Mouse (Mus musculus): ENCODE data around the gene Il12rb1. TPM values are rescaled to one million over a fixed set of nuclear protein-coding genes. Genes with fewer than 3 reads are reported as not detected.
"Not testable (repeated sequence)": the region's sequence is repeated elsewhere in the genome, so short reads cannot be mapped to it uniquely, and the experiment has no call there.

Il12rb1 gene
- polyA plus RNA-seq, 1 experiment from 2014 or later: 0.22 TPM

DNA sequence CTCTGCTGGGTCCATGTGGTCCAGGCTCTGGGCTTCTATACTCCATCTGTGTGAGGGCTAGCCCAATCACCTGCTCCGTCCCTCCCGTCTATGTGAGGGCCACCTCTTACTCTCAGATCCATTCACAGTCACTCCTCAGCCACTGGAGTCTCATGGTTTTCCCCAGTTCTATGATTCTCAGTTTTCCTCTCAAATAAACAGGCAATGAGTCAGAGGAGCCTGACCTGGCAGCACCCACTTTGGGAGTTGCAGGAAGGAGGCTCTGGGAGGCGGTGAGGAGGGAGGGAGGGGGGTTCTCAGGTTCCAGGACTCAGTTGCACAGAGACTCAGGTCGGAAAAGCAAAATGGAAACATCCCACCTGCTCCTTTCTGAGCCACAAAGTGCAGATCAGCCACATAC is 4.6 kb downstream of the Il12rb1 start:
- ATAC-seq (ENCODE audit: insufficient read depth): no peak
- H3K27me3 ChIP-seq: peaks cover 60% of the 10 kb centered on the region
- no peak overlapping the region for H3K4me2 ChIP-seq
- H3K9ac ChIP-seq: no peak overlapping the region
- H3K4me3 ChIP-seq (replicated peaks): no peak overlapping the region
- 53% methylated on average over 4 of the region's 4 CpGs for WGBS (ENCODE audit: insufficient replicate concordance)
- no peaks in the 10 kb centered on the region for H3K9me3 ChIP-seq (replicated peaks)
- peaks cover 23% of the 10 kb centered on the region for H3K4me1 ChIP-seq (replicated peaks)
- no peak overlapping the region for H3K27ac ChIP-seq (replicated peaks)
- no peaks in the 10 kb centered on the region for H3K36me3 ChIP-seq (replicated peaks)

- H3K36me3 ChIP-seq (replicated peaks): no peaks in the 10 kb centered on the region
- 7% methylated on average over 29 of the region's 30 CpGs for WGBS (ENCODE audit: insufficient replicate concordance)
- peak; percentile 72 for ATAC-seq (ENCODE audit: insufficient read depth)
- H3K4me1 ChIP-seq (replicated peaks): peaks cover 32% of the 10 kb centered on the region
- peak overlapping the region; percentile 54 for H3K4me2 ChIP-seq
- no peaks in the 10 kb centered on the region for H3K9me3 ChIP-seq (replicated peaks)
- H3K4me3 ChIP-seq (replicated peaks): 0 out of 2 replicates have a peak overlapping the region, but pooled peaks have one; percentile 11
- H3K27ac ChIP-seq (replicated peaks): no peak overlapping the region
- no peak overlapping the region for H3K9ac ChIP-seq
- H3K27me3 ChIP-seq: peaks cover 71% of the 10 kb centered on the region
Observed at GRCm38 (mm10) chr8:70816679-70817078, 8.4 kb downstream of the Il12rb1 start.

GRCm38 (mm10) chr8:70820101-70820935 is 12.1 kb downstream of the Il12rb1 start:
- H3K9ac ChIP-seq: no peak overlapping the region
- peaks cover 39% of the 10 kb centered on the region for H3K4me1 ChIP-seq (replicated peaks)
- no peak overlapping the region for H3K27ac ChIP-seq (replicated peaks)
- H3K4me2 ChIP-seq: peak overlapping the region; percentile 45
- WGBS (ENCODE audit: insufficient replicate concordance): 13% methylated on average over 31 of the region's 31 CpGs
- peak; percentile 51 for ATAC-seq (ENCODE audit: insufficient read depth)
- H3K36me3 ChIP-seq (replicated peaks): no peaks in the 10 kb centered on the region
- H3K27me3 ChIP-seq: peaks cover 56% of the 10 kb centered on the region
- H3K9me3 ChIP-seq (replicated peaks): no peaks in the 10 kb centered on the region
- no peak overlapping the region for H3K4me3 ChIP-seq (replicated peaks)

DNA sequence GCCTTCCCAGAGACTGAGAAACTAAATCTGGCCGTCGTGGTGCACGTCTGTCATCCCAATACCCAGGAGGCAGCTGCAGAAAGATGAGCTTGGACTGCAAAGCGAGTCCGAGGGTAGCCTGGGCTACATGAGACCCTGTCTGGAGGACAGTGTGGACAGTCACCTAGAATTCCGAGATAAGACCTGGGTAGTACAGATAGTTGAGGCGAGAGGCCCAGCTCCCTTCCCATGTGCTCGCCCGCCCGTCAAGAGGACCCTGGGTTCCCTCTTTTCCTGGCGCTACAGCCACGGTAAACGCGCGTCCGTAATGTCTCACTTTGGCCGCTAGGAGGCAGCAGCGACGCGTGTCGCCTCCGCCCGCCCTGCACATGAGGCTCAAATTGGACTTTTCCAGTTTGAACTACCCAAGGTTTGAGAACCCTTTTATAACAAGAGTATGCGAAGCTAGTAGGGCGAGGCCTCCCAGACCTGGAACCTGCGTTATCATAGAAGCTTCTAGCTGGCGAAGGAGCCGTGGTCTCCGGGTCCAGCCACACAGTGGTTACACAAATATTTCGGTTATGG is 13.2 kb downstream of the Il12rb1 start:
- H3K27me3 ChIP-seq: peaks cover 45% of the 10 kb centered on the region
- 0 out of 2 replicates have a peak, but pooled peaks have one; percentile 19 for ATAC-seq (ENCODE audit: insufficient read depth)
- H3K4me3 ChIP-seq (replicated peaks): no peak overlapping the region
- peak overlapping the region; percentile 26 for H3K4me2 ChIP-seq
- H3K9me3 ChIP-seq (replicated peaks): no peaks in the 10 kb centered on the region
- peaks cover 35% of the 10 kb centered on the region for H3K4me1 ChIP-seq (replicated peaks)
- H3K27ac ChIP-seq (replicated peaks): peak overlapping the region; percentile 20; the same call in 1 of the 2 replicates
- WGBS (ENCODE audit: insufficient replicate concordance): 14% methylated on average over 30 of the region's 30 CpGs
- H3K9ac ChIP-seq: no peak overlapping the region
- H3K36me3 ChIP-seq (replicated peaks): no peaks in the 10 kb centered on the region

DNA sequence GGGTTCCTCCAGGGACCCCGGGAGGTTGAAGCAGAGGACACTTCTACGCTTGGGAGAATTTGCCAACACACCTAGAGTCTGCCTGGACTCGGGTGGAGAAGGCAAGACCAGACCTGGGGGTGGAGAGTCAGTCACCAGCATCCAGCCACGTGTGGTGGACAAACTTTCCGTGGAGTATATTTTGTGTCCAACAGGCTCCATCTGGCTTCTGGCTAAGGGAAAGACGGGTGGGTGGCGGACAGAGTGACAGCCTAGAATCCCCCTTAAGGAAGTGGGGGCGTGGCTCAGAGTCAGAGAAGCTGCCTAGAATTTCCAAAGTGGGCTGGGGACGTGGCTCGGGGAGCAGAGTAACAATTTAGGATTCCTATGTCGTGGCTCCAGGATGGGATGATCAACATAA is 13.7 kb downstream of the Il12rb1 start:
- Histone ChIP-seq H3K36me3 (replicated peaks) (no peaks in the 10 kb centered on the region), H3K27me3 (peaks cover 40% of the 10 kb centered on the region), H3K9me3 (replicated peaks) (0 out of 2 replicates have a peak, but pooled peaks cover 3% of the 10 kb centered on the region), H3K4me2 (peak overlapping the region; percentile 26), H3K4me3 (replicated peaks) (no peak overlapping the region), H3K9ac (no peak overlapping the region), H3K4me1 (replicated peaks) (peaks cover 30% of the 10 kb centered on the region), H3K27ac (replicated peaks) (peak overlapping the region; percentile 20; the same call in 1 of the 2 replicates)
- ATAC-seq (ENCODE audit: insufficient read depth): no peak
- WGBS (ENCODE audit: insufficient replicate concordance): 47% methylated on average over 11 of the region's 11 CpGs

GRCm38 (mm10) chr8:70822594-70822993 is 14.3 kb downstream of the Il12rb1 start:
- not testable (repeated sequence) for H3K36me3 ChIP-seq (replicated peaks); ATAC-seq (ENCODE audit: insufficient read depth); H3K4me3 ChIP-seq (replicated peaks); H3K9ac ChIP-seq; H3K9me3 ChIP-seq (replicated peaks); H3K4me2 ChIP-seq; H3K27ac ChIP-seq (replicated peaks)
- 78% methylated on average over 3 of the region's 3 CpGs for WGBS (ENCODE audit: insufficient replicate concordance)
- peaks cover 26% of the 10 kb centered on the region for H3K4me1 ChIP-seq (replicated peaks)
- H3K27me3 ChIP-seq: peaks cover 34% of the 10 kb centered on the region

DNA sequence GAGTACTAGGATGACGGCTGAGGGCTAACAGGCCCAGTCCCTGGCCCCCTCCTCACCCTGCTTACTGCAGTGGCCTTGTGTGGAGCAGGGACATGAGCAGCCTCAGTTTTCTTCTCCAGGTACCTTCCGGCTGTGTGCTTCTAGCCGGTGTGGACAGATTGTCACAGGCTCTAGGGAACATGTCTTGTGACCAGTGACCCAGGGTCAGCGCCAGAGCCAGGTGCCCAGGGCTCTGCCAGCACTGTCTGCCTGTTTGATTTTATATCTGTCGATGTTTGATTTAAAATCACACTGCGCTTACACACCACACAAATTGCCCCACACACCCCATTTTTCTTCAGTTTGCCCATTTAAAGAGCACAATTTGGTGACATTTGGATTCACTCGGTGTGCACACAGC is 15.6 kb downstream of the Il12rb1 start:
- ATAC-seq (ENCODE audit: insufficient read depth): no peak
- no peaks in the 10 kb centered on the region for H3K36me3 ChIP-seq (replicated peaks)
- H3K4me3 ChIP-seq (replicated peaks): no peak overlapping the region
- H3K4me1 ChIP-seq (replicated peaks): peaks cover 26% of the 10 kb centered on the region
- no peak overlapping the region for H3K27ac ChIP-seq (replicated peaks)
- H3K9me3 ChIP-seq (replicated peaks): 0 out of 2 replicates have a peak, but pooled peaks cover 4% of the 10 kb centered on the region
- WGBS (ENCODE audit: insufficient replicate concordance): 75% methylated on average over 7 of the region's 7 CpGs
- H3K4me2 ChIP-seq: no peak overlapping the region
- peaks cover 24% of the 10 kb centered on the region for H3K27me3 ChIP-seq
- no peak overlapping the region for H3K9ac ChIP-seq

GRCm38 (mm10) chr8:70825816-70826215 is 17.6 kb downstream of the Il12rb1 start:
- peaks cover 15% of the 10 kb centered on the region for H3K4me1 ChIP-seq (replicated peaks)
- H3K27me3 ChIP-seq: peaks cover 4% of the 10 kb centered on the region
- 71% methylated on average over 8 of the region's 8 CpGs for WGBS (ENCODE audit: insufficient replicate concordance)
- H3K4me2 ChIP-seq: no peak overlapping the region
- H3K9me3 ChIP-seq (replicated peaks): 0 out of 2 replicates have a peak, but pooled peaks cover 4% of the 10 kb centered on the region
- no peak overlapping the region for H3K27ac ChIP-seq (replicated peaks)
- H3K4me3 ChIP-seq (replicated peaks): no peak overlapping the region
- H3K36me3 ChIP-seq (replicated peaks): no peaks in the 10 kb centered on the region
- no peak for ATAC-seq (ENCODE audit: insufficient read depth)
- H3K9ac ChIP-seq: no peak overlapping the region

- Histone ChIP-seq H3K9ac (no peak overlapping the region), H3K9me3 (replicated peaks) (0 out of 2 replicates have a peak, but pooled peaks cover 4% of the 10 kb centered on the region), H3K4me1 (replicated peaks) (peaks cover 8% of the 10 kb centered on the region), H3K27me3 (no peaks in the 10 kb centered on the region; the same call in 1 of the 2 replicates), H3K27ac (replicated peaks) (no peak overlapping the region), H3K4me2 (no peak overlapping the region), H3K36me3 (replicated peaks) (no peaks in the 10 kb centered on the region), H3K4me3 (replicated peaks) (no peak overlapping the region)
- 86% methylated on average over 2 of the region's 2 CpGs for WGBS (ENCODE audit: insufficient replicate concordance)
- ATAC-seq (ENCODE audit: insufficient read depth): no peak
Observed at GRCm38 (mm10) chr8:70827010-70827409, 18.8 kb downstream of the Il12rb1 start.

GRCm38 (mm10) chr8:70827796-70828195 is 19.5 kb downstream of the Il12rb1 start:
- Histone ChIP-seq H3K36me3 (replicated peaks) (no peaks in the 10 kb centered on the region), H3K27ac (replicated peaks) (no peak overlapping the region), H3K4me3 (replicated peaks) (no peak overlapping the region), H3K27me3 (no peaks in the 10 kb centered on the region; the same call in 1 of the 2 replicates), H3K9ac (no peak overlapping the region), H3K4me1 (replicated peaks) (peaks cover 13% of the 10 kb centered on the region), H3K9me3 (replicated peaks) (0 out of 2 replicates have a peak, but pooled peaks cover 4% of the 10 kb centered on the region), H3K4me2 (no peak overlapping the region)
- WGBS (ENCODE audit: insufficient replicate concordance): 64% methylated on average over 1 of the region's 1 CpGs
- no peak for ATAC-seq (ENCODE audit: insufficient read depth)

DNA sequence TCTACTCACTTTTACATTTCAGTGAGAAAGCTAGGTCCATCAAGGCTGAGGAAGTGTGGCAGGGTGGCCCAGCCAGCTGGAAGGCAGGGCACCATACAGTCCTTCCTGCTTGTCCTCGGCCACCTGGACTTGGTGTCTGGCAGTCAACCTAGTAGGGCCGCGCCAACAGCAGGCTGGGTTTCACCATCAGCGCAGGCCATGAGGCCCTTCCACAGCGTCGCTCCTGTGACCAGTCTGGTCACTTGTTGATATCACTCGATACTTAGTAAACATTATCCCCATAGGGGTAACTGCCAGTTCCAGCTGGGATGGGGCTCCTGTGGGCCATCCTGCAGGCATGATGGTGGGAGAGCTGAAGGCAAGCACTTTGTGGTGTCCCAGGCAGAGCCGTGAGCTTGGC is 23.3 kb downstream of the Il12rb1 start:
- H3K4me1 ChIP-seq (replicated peaks): peaks cover 50% of the 10 kb centered on the region
- no peak overlapping the region for H3K9ac ChIP-seq
- no peak overlapping the region for H3K4me3 ChIP-seq (replicated peaks)
- H3K36me3 ChIP-seq (replicated peaks): peaks cover 25% of the 10 kb centered on the region
- no peak for ATAC-seq (ENCODE audit: insufficient read depth)
- H3K4me2 ChIP-seq: no peak overlapping the region
- no peaks in the 10 kb centered on the region for H3K27me3 ChIP-seq
- no peak overlapping the region for H3K27ac ChIP-seq (replicated peaks)
- 0 out of 2 replicates have a peak, but pooled peaks cover 4% of the 10 kb centered on the region for H3K9me3 ChIP-seq (replicated peaks)
- 83% methylated on average over 8 of the region's 8 CpGs for WGBS (ENCODE audit: insufficient replicate concordance)
